Mouse (Mus musculus): ENCODE measurements around the gene Maats1.

Gene Maats1

GRCm38 (mm10) chr16:38341396-38342324 is at the start of gene Maats1:
Maats1 (minus strand) TSS chr16:38342143.
- peak; percentile 98 for DNase-seq

- DNase-seq: no peak
Observed at GRCm38 (mm10) chr16:38390322-38390721, 48.4 kb upstream of the Maats1 start.

DNA sequence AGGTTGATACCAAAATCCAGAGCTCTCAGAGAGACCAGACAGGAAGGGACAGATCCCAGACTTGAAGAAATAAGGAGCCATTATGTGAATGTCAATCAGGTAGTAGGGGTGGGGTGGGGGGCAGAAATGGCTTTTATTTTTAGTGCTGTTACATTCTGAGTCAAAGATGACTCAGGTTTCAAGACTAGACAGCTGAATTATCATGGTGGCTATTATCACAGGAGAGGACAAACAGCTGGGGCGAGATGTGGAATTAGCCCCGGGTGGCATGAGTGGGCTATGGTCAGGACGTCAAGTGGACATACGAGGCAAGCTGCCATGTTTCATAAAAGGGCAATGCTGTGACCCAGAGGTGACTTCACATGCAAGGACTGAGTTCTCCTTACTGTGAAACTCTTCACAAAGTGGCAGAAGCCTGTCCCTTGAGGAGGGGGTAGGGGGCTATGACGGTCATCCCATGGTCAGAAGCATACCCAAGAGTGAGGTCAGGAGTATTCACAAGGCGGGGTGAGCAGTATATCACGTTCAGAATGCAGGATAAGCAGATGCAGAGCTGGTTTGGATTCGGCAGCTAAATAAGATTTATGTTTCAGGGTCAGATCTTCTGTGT is 47.4 kb upstream of the Maats1 start:
- peak; percentile 79 for DNase-seq

DNA sequence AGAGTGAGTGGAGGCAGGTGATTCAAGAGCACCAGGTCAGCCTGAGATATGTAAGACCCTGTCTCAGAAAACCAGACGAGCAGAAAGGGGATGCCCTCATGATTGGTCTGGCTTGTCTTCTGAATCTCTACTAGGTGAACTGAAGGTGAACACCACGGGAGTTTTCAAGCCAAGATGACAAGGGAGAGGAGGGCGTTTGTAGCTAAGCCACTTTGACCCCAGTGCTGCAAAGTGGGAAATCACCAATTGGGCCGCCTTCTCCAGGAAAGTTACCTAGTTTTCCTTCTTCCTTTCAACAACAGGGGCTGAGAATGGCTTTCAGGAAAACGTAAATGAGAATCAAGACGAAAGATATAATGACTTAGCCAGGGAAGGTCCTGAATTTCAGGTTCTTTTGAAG is 46.8 kb upstream of the Maats1 start:
- DNase-seq: no peak

GRCm38 (mm10) chr16:38387389-38387788 is 45.4 kb upstream of the Maats1 start:
- no peak for DNase-seq

- DNase-seq: no peak
Observed at GRCm38 (mm10) chr16:38385700-38386099, 43.8 kb upstream of the Maats1 start.

DNA sequence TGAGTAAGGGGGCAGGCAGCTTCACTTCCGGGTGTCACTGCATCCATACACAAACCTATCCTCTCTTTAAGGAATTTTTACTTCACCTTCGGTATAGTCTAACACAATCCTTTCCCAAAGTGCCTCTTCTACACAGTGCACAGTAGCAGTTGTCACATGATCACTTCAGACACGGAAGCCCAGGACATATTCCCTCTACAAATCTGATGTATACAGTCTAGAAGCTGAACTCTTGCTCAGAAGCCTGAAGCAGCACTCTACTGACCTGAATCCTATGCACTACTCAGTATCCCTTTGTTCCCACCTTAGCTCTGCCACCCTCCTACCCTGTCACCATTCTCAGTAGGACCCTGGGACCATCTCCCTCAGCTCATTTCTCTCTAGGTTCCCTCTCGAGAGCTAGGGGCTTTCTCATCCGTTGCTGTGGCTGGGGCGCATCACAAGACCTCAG is 43.3 kb upstream of the Maats1 start:
- no peak for DNase-seq

GRCm38 (mm10) chr16:38383683-38384082 is 41.7 kb upstream of the Maats1 start:
- no peak for DNase-seq

- no peak for DNase-seq
Observed at GRCm38 (mm10) chr16:38379926-38380325, 38.0 kb upstream of the Maats1 start.

DNA sequence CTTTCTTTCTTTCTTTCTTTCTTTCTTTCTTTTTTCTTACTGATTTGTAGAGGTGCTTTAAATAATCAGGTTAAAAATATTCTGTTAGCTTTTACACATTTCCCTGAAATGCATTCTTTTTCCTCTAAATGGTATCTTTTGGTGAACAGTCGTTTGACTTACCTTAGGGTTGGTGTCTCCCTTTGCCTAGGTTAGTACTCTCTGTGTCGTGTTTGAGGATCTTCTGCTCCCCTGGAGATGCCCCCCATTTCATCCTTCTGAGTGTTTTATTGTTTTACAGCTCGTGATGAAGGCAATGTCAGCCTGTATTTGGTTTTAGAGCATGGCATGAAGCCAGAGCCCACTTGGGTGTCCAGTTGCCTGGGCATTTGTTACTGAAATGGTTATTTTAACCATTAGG is 37.5 kb upstream of the Maats1 start:
- no peak for DNase-seq

DNA sequence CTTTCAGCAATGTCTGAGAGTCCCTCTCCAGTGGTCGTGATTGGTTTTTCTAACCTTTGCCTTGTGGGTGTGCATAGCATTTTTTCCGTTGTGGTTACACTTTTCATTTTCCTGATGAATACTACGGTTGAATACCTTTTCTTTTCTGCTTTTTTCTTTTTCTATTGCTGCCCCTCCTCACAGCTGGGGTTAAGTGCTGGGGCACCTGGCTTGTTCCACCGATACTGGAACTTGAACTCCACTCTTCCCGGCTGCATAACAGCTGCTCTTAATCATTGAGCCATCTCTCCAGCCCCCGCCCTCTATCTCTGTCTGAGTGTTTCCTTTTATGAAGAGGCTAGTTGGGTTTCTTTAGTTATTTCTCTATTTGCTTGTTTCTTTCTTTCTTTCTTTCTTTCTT is 37.1 kb upstream of the Maats1 start:
- no peak for DNase-seq

GRCm38 (mm10) chr16:38378591-38378990 is 36.6 kb upstream of the Maats1 start:
- DNase-seq: no peak

- DNase-seq: no peak
Observed at GRCm38 (mm10) chr16:38377546-38377945, 35.6 kb upstream of the Maats1 start.

DNA sequence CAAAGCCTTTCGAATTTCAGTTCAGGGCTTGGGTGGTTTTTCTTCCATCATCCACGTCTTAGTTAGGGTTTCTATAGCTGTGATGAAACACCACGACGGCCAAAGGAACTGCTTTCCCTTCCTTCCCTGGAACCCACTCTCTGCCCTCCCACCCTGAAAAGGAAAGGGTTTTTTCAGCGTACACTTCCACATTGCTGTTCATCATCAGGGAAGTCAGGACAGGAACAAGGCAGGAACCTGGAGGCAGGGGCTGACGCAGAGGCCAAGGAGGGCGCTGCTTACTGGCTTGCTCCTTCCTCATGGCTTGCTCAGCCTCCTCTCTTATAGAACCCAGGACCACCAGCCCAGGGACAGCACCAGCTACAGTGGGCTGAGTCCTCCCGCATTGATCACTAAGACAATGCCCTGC is 34.9 kb upstream of the Maats1 start:
- DNase-seq: peak; percentile 95

DNA sequence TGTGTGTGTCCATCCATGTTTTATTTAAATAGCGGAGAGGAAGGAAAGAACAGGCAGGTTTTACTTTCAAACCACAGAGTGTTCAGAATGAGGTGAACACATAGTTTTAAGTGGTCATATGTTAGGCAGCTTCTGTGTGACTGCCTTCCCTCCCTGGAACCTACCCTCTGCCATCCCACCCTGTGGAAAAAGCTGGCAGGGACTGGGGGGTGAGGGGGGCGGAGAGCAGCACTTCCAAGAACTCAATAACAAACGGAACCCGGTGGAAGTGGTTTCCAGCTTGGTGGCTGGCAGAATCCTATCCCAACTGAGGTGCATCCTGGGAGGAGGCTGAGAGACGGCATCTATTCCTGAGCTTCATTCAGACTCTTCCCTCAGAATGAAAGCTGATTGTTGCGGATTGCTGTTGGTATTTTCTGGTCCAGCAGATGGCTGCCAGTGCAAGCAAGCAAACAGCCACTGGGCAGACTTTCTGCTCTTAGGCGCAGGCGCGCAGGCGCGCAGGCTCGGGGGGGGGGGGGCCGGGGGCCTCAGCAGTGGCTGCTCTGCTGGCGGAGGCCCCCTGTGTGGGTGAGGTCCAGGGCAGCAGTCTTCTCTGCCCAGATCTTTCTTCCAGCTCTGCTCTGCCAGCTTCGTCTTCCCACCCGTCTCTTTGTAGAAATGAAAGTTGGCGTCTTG is 34.4 kb upstream of the Maats1 start:
- peak; percentile 96 for DNase-seq

DNA sequence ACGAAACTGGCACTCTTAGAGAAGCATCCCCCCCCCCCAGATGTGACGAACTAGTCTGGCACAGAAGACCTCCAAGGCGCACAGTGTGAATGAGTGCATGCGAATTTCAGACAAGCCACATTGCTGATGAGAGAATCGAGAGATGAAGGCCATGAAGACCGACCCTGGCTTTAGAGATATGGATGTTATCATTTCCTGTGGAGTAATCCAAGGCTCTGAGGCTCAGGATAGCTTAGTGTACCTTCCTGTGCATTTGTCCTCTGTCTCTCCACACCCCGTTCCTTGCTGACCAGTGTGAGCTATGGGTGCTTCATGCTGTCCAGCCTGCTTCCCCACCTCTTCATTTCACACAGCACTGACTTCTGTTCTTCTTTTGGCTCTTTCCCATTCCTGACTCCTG is 33.2 kb upstream of the Maats1 start:
- peak; percentile 71 for DNase-seq

GRCm38 (mm10) chr16:38374379-38375140 is 32.6 kb upstream of the Maats1 start:
- DNase-seq: peak; percentile 87

DNA sequence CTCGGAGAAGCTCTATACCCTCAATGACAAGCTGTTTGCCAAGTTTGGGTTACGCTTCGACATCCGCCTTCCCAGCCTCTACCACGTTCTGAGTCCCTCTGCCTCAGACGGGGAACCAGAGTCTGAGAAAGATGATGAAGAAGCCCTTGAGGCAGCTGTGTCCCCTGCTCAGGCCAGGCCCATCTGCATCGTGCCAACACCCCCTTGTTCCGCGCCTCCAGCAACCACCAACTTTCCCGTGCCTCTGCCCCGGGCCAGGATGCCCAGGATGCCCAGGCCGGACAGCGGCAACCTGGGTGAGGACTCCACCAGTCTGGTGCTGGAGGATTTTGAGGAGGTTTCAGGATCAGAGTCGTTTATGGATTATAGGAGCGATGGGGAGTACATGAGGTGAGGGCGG is 32.0 kb upstream of the Maats1 start:
- DNase-seq: peak; percentile 84

DNA sequence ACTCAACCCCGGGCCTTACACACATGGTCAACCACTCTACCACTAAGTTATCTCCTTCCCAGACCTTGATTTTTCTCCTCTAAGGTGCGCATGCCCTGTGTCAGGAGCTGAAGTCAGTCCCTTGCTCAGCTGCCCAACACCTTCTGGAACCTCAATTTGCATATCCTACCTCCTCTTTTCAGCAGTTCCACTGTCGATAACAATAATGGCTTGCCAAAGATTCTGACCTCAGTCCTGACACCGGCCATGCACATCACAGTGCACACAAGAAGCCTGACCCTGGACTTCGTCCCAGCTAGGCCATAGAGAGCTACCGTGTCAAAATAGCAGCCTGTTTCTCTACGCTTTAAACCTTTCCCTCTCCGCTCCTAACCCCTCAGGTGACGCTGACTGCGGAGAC is 31.5 kb upstream of the Maats1 start:
- peak; percentile 94 for DNase-seq

- peak; percentile 63 for DNase-seq
Observed at GRCm38 (mm10) chr16:38372876-38373275, 30.9 kb upstream of the Maats1 start.

- peak; percentile 87 for DNase-seq
Observed at GRCm38 (mm10) chr16:38371705-38372296, 29.9 kb upstream of the Maats1 start.

DNA sequence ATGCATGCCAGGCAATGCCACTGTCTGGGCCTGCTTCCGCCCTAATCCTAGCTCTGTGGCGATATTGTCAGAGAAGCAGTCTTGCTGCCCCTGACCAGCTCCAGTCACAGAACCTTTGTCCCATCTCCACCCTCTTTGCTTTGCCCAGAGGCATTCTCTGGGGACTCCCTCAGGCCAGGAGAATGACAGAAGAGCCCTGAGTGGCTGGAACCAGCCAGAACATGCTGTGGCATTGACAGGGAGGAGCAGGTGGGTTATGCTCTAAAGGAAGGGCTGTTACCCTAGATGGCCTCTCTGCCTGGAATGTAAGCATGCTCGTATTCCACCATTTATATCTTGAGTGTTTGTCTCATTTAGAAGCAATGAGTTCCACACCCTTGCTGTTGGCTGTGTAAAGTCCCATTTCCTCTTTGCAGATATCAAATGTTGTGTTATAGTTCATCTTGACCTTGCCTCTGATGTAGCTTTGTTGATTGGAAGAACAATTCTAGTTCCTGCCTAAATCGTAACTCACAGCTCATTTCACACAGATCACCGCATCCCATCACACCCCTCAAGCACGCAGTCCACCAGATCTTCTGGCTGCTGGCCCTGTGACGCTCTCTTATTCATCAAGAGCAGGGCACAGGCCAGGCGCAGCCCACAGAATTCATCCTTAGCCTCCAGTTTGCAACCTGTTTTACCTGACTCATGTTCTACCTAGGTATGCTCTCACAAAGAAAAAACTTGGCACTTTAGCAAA is 28.9 kb upstream of the Maats1 start:
- DNase-seq: peak; percentile 97
